Mouse (Mus musculus) embryo, embryonic 10.5 days (tissue): ENCODE measurements around the gene Shisal2a.
"Not testable (repeated sequence)": the region's sequence is repeated elsewhere in the genome, so short reads cannot be mapped to it uniquely, and the experiment has no call there.

Source experiments
- DNase-seq: peaks from one replicate; pipeline ENCODE4 v3.0.0-alpha.2; 2015; ENCODE audit warnings: low spot score

Shisal2a gene

GRCm38 (mm10) chr4:108372166-108372565, 11.0 kb downstream of the Shisal2a start:
- no peak for DNase-seq

- DNase-seq, result no peak
Measured at GRCm38 (mm10) chr4:108371421-108371820, 11.7 kb downstream of the Shisal2a start.

GRCm38 (mm10) chr4:108370409-108370808, 12.7 kb downstream of the Shisal2a start:
- no peak for DNase-seq

- DNase-seq, result no peak
Measured at GRCm38 (mm10) chr4:108369254-108369653, 13.9 kb downstream of the Shisal2a start.

- DNase-seq, result peak; percentile 42
Measured at GRCm38 (mm10) chr4:108364111-108364476, 19.1 kb downstream of the Shisal2a start.

GRCm38 (mm10) chr4:108363355-108364110, 19.6 kb downstream of the Shisal2a start:
- peak; percentile 85 for DNase-seq

- DNase-seq, result peak; percentile 95
Measured at GRCm38 (mm10) chr4:108362321-108363261, 20.6 kb downstream of the Shisal2a start.

- DNase-seq, result peak; percentile 97
Measured at GRCm38 (mm10) chr4:108360136-108361055, 22.8 kb downstream of the Shisal2a start.

- no peak for DNase-seq
Measured at GRCm38 (mm10) chr4:108358498-108358897, 24.7 kb downstream of the Shisal2a start.

- DNase-seq, result no peak
Measured at GRCm38 (mm10) chr4:108357458-108357857, 25.7 kb downstream of the Shisal2a start.

- DNase-seq, result not testable (repeated sequence)
Measured at GRCm38 (mm10) chr4:108353591-108353990, 29.6 kb downstream of the Shisal2a start.

GRCm38 (mm10) chr4:108350819-108351218, 32.3 kb downstream of the Shisal2a start:
- DNase-seq, result peak; percentile 83

- no peak for DNase-seq
Measured at GRCm38 (mm10) chr4:108349836-108350547, 33.2 kb downstream of the Shisal2a start.

GRCm38 (mm10) chr4:108349064-108349463, 34.1 kb downstream of the Shisal2a start:
- DNase-seq, result no peak

- DNase-seq, result peak; percentile 60
Measured at GRCm38 (mm10) chr4:108348256-108348875, 34.8 kb downstream of the Shisal2a start.

GRCm38 (mm10) chr4:108347111-108347510, 36.0 kb downstream of the Shisal2a start:
- DNase-seq, result no peak

GRCm38 (mm10) chr4:108345826-108346225, 37.3 kb downstream of the Shisal2a start:
- no peak for DNase-seq

- DNase-seq, result peak; percentile 72
Measured at GRCm38 (mm10) chr4:108344631-108345083, 38.5 kb downstream of the Shisal2a start.

- DNase-seq, result peak; percentile 91
Measured at GRCm38 (mm10) chr4:108339277-108339690, 43.9 kb downstream of the Shisal2a start.

- DNase-seq, result peak; percentile 13
Measured at GRCm38 (mm10) chr4:108338811-108339210, 44.3 kb downstream of the Shisal2a start.
